Comparison of ENCODE assay signal across 10 mouse cellular contexts in the genomic region with DNA sequence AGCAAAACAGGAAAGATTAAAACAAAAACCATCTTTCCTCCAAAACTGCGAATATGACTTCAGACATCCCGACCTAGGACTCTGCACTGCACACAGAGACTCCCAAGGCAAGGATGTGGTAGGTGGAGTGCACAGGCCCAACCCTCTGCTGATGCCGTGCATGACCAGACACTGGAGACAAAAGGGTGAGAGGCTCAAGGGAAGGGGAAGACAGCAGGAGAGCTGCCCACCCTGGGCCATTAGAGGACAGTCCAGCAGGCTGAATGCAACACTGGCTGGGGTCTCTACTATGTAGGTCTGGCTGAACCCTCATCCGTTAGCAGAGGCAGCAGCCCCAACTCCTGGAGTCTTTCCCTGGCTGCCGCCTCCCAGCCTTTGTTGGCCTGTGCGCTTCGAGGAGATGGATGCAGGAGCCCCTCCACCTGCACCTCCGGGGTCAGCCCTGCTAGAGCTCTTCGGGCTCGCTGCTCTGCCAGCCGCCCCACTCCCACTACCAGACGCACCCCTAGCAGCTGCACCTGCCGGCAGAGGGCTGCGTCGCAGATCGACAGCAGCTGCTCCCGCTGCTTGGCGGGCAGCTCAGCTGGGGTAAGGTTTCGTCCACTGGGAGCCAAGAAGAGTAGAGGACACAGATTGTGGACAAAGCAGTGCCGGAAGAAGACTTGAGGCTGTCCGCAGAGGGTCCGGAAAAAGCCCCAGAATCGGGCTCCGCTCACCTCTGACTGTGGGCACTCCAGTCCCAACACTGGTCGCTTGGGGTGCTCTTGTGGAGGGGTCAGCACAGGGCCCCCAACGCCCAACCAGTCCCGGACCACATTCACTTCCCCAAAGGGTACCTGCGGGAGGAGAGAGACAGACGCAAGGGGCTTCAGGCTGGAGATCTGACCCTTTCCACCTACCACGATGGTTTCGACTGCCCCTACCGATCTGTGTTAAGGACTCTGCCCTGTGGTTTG. TPM values are rescaled to one million over a fixed set of nuclear protein-coding genes. Genes with fewer than 3 reads are reported as not detected.
A peak's percentile ranks its signal among the peaks of the same experiment; 100 is the strongest.
DNase-seq lines count a peak whose midpoint lies in the region; ATAC-seq lines count a peak whose summit lies in the region.
"Had no signal": no experiment of that assay in that cellular context is flagged by ENCODE, and none has a peak within 500 bp of the region (broad histone marks: within the 10 kb centered on the region; RNA-seq: fewer than 3 reads in every experiment).

No protein-coding gene starts in this region.

- H3K4me1 ChIP-seq in neural tube, embryonic 11.5 days (ENCODE audit: control insufficient read depth, insufficient read depth, low read length), result peaks cover 11% of the 10 kb centered on the region
- no peaks in the 10 kb centered on the region for H3K4me1 ChIP-seq in forebrain, embryonic 16.5 days (replicated peaks; ENCODE audit: control insufficient read depth, insufficient read depth, low read length)
- H3K4me1 ChIP-seq in limb, embryonic 13.5 days, result peaks cover 10% of the 10 kb centered on the region; the same call in 1 of the 2 replicates

- ATAC-seq in neural tube, embryonic 11.5 days (ENCODE audit: insufficient read depth, low FRiP score, low TSS enrichment), result peak; percentile 78
- peak; percentile 24; the same call in 1 of the 2 replicates for ATAC-seq in forebrain, embryonic 16.5 days
- peak; percentile 68 for ATAC-seq in limb, embryonic 13.5 days (ENCODE audit: low FRiP score, low read depth)

- H3K4me3 ChIP-seq in neural tube, embryonic 11.5 days (ENCODE audit: low read depth, low read length), result no peak overlapping the region
- no peak overlapping the region for H3K4me3 ChIP-seq in forebrain, embryonic 16.5 days (replicated peaks; ENCODE audit: low read length)
- no peak overlapping the region for H3K4me3 ChIP-seq in limb, embryonic 13.5 days

- DNase-seq in neural tube, embryonic 11.5 days (ENCODE audit: low spot score), result peak; percentile 66
- no peak for DNase-seq in neural tube, embryonic 10.5 days (ENCODE audit: extremely low spot score, low spot score)
- DNase-seq in skeletal muscle tissue, adult 2 months (ENCODE audit: low read depth, low spot score), result peak; percentile 78
- DNase-seq in cerebellum, postnatal 25 days, result no peak
- no peak for DNase-seq in layer of hippocampus, postnatal 14 days (ENCODE audit: low spot score in 2 of 2)
- DNase-seq: cerebellum, adult 9-11 months; right cerebral cortex, postnatal 4 days; thymus, postnatal 4 days had no signal

- peak overlapping the region; percentile 44 for H3K9ac ChIP-seq in neural tube, embryonic 11.5 days (ENCODE audit: low read length)
- 0 out of 2 replicates have a peak overlapping the region, but pooled peaks have one; percentile 18 for H3K9ac ChIP-seq in forebrain, embryonic 16.5 days (replicated peaks; ENCODE audit: low read depth, low read length)
- no peak overlapping the region for H3K9ac ChIP-seq in limb, embryonic 13.5 days

- no peaks in the 10 kb centered on the region for H3K9me3 ChIP-seq in neural tube, embryonic 11.5 days (ENCODE audit: control insufficient read depth, low read length)
- no peaks in the 10 kb centered on the region for H3K9me3 ChIP-seq in forebrain, embryonic 16.5 days (ENCODE audit: control insufficient read depth, low read length)
- H3K9me3 ChIP-seq in limb, embryonic 13.5 days, result no peaks in the 10 kb centered on the region

- no peaks in the 10 kb centered on the region for H3K36me3 ChIP-seq in neural tube, embryonic 11.5 days (ENCODE audit: control insufficient read depth, insufficient read depth, low read length)
- H3K36me3 ChIP-seq in forebrain, embryonic 16.5 days (ENCODE audit: control insufficient read depth, insufficient read depth), result no peaks in the 10 kb centered on the region; the same call in 1 of the 2 replicates
- H3K36me3 ChIP-seq in limb, embryonic 13.5 days, result peaks cover 8% of the 10 kb centered on the region; the same call in 1 of the 2 replicates

- H3K27ac ChIP-seq in neural tube, embryonic 11.5 days (ENCODE audit: low read depth, low read length), result peak overlapping the region; percentile 62
- no peak overlapping the region for H3K27ac ChIP-seq in forebrain, embryonic 16.5 days (ENCODE audit: low read length)
- H3K27ac ChIP-seq in limb, embryonic 13.5 days, result no peak overlapping the region

- H3K27me3 ChIP-seq in neural tube, embryonic 11.5 days (ENCODE audit: control insufficient read depth, insufficient read depth, low read length), result no peaks in the 10 kb centered on the region
- H3K27me3 ChIP-seq in forebrain, embryonic 16.5 days (replicated peaks; ENCODE audit: control insufficient read depth, insufficient read depth, low read length), result no peaks in the 10 kb centered on the region
- H3K27me3 ChIP-seq in limb, embryonic 13.5 days, result peaks cover 30% of the 10 kb centered on the region

- 18% methylated on average over 32 of the region's 32 CpGs for WGBS in neural tube, embryonic 11.5 days
- WGBS in forebrain, embryonic 16.5 days, result 19% methylated on average over 32 of the region's 32 CpGs
- 26% methylated on average over 32 of the region's 32 CpGs for WGBS in limb, embryonic 13.5 days

- peak overlapping the region; percentile 12; the same call in 1 of the 2 replicates for H3K4me2 ChIP-seq in neural tube, embryonic 11.5 days (ENCODE audit: low read depth)
- no peak overlapping the region for H3K4me2 ChIP-seq in forebrain, embryonic 16.5 days (ENCODE audit: low read length)
- 0 out of 2 replicates have a peak overlapping the region, but pooled peaks have one; percentile 11 for H3K4me2 ChIP-seq in limb, embryonic 13.5 days (replicated peaks)

RNA-seq across cellular contexts. Expression of a gene that starts 11.2 kb away (rescaled TPM):
- polyA plus RNA-seq in neural tube, embryonic 11.5 days (2014; fragmentation: Nextera tagmentation; extraction: Ambion mirVana), result 55.9 and 65.4 TPM in 2 replicates
- polyA plus RNA-seq in forebrain, embryonic 16.5 days (2015; fragmentation: Nextera tagmentation; extraction: Ambion mirVana), result 28.0 and 29.2 TPM in 2 replicates
- 15.6 and 16.7 TPM in 2 replicates for polyA plus RNA-seq in limb, embryonic 13.5 days (2015; fragmentation: Nextera tagmentation; extraction: Ambion mirVana)
- 10 to 100 TPM; 14.5 to 15.4 TPM for total RNA-seq in layer of hippocampus, postnatal 14 days (2021)

Comparison
In these comparisons a context has a peak if more than half of its experiments do, and no peak if none do; other contexts are left out.
1. DNase-seq: peak in neural tube, embryonic 11.5 days (single experiment) and skeletal muscle tissue, adult 2 months (single experiment); none in neural tube, embryonic 10.5 days (single experiment), cerebellum, postnatal 25 days (0 of 2) and layer of hippocampus, postnatal 14 days (0 of 2).
2. ATAC-seq: peak in every context shown above with its lines; median percentile 78 in neural tube, embryonic 11.5 days; 68 in limb, embryonic 13.5 days; 24 in forebrain, embryonic 16.5 days.